Mouse (Mus musculus) CD4-positive, CD25-positive, alpha-beta regulatory T cell, adult 2 months (primary cell): ENCODE results near the gene Pla2g3.

Experiments used
- DNase-seq: peaks from one replicate; pipeline ENCODE4 v3.0.0-alpha.2; 2012; ENCODE audit warnings: low read depth, low spot score

Gene Pla2g3

GRCm38 (mm10) chr11:3536745-3537333, 48.8 kb downstream of the Pla2g3 start:
- DNase-seq: no peak

GRCm38 (mm10) chr11:3537711-3538110, 49.6 kb downstream of the Pla2g3 start:
- peak; percentile 17 for DNase-seq

- DNase-seq: no peak
Measured at GRCm38 (mm10) chr11:3538341-3538740, 50.3 kb downstream of the Pla2g3 start.

GRCm38 (mm10) chr11:3539111-3539825, 51.2 kb downstream of the Pla2g3 start:
- peak; percentile 68 for DNase-seq

GRCm38 (mm10) chr11:3539826-3540196, 51.7 kb downstream of the Pla2g3 start:
- DNase-seq: no peak

- no peak for DNase-seq
Measured at GRCm38 (mm10) chr11:3540451-3541085, 52.5 kb downstream of the Pla2g3 start, which contains the start of gene Smtn. Smtn (minus strand) TSS chr11:3540612.

GRCm38 (mm10) chr11:3541932-3542331, 53.8 kb downstream of the Pla2g3 start:
- DNase-seq: no peak

- DNase-seq: no peak
Measured at GRCm38 (mm10) chr11:3543001-3543400, 54.9 kb downstream of the Pla2g3 start.

- DNase-seq: no peak
Measured at GRCm38 (mm10) chr11:3544409-3544808, 56.3 kb downstream of the Pla2g3 start.

GRCm38 (mm10) chr11:3545531-3546241, 57.6 kb downstream of the Pla2g3 start:
- DNase-seq: no peak

GRCm38 (mm10) chr11:3546242-3546562, 58.1 kb downstream of the Pla2g3 start:
- no peak for DNase-seq

- no peak for DNase-seq
Measured at GRCm38 (mm10) chr11:3547047-3547446, 59.0 kb downstream of the Pla2g3 start.

GRCm38 (mm10) chr11:3547969-3548368, 59.9 kb downstream of the Pla2g3 start:
- no peak for DNase-seq

GRCm38 (mm10) chr11:3548564-3549295, 60.6 kb downstream of the Pla2g3 start:
- DNase-seq: no peak
